In genomic region chr5:108502286-108502685, GRCm38 (mm10) we compare ENCODE assay signal across 23 mouse cellular contexts. TPM values are rescaled to one million over a fixed set of nuclear protein-coding genes. Genes with fewer than 3 reads are reported as not detected.
DNase-seq lines count a peak whose midpoint lies in the region; TF ChIP-seq lines count a peak whose summit lies in the region.
"Had no signal": no experiment of that assay in that cellular context is flagged by ENCODE, and none has a peak within 500 bp of the region (broad histone marks: within the 10 kb centered on the region; RNA-seq: fewer than 3 reads in every experiment).

No protein-coding gene starts in this region.

- intact Hi-C loops in heart, postnatal 10 days (cut with DNase I) = loop anchor here (5.0 kb wide), 1 partner anchor 65 kb away; no protein-coding TSS in a partner anchor

- no peaks in the 10 kb centered on the region for H3K4me1 ChIP-seq in liver, adult 2 months (ENCODE audit: control insufficient read depth, insufficient read depth, low read length)
- H3K4me1 ChIP-seq: embryonic facial prominence, embryonic 10.5 days; embryonic facial prominence, embryonic 12.5 days; forebrain, embryonic 13.5 days; forebrain, embryonic 15.5 days had no signal

- H3K27me3 ChIP-seq in liver, adult 2 months (ENCODE audit: control insufficient read depth, insufficient read depth, low read length) = no peaks in the 10 kb centered on the region
- H3K27me3 ChIP-seq: CH12.LX; embryonic facial prominence, embryonic 12.5 days; forebrain, embryonic 13.5 days; forebrain, embryonic 15.5 days; Patski had no signal

- peaks cover 55% of the 10 kb centered on the region for H3K36me3 ChIP-seq in liver, adult 2 months (ENCODE audit: control insufficient read depth, insufficient read depth, low read length)

- no peak overlapping the region for H3K4me3 ChIP-seq in liver, adult 2 months (ENCODE audit: insufficient read depth, low read depth, low read length)
- H3K4me3 ChIP-seq: embryonic facial prominence, embryonic 10.5 days; embryonic facial prominence, embryonic 12.5 days; forebrain, embryonic 13.5 days; forebrain, embryonic 15.5 days had no signal

- no peak for TF ChIP-seq CTCF in liver, adult 2 months (IDR thresholded peaks at IDR 0.05; ENCODE audit: low read depth, low read length)

- no peak overlapping the region for H3K9ac ChIP-seq in liver, adult 2 months (ENCODE audit: low read depth, low read length)
- H3K9ac ChIP-seq: embryonic facial prominence, embryonic 12.5 days; forebrain, embryonic 13.5 days; forebrain, embryonic 15.5 days; forebrain, postnatal 0 days had no signal

- no peak overlapping the region for H3K27ac ChIP-seq in liver, adult 2 months (replicated peaks; ENCODE audit: insufficient read depth, low read depth, low read length)
- H3K27ac ChIP-seq: embryonic facial prominence, embryonic 10.5 days; embryonic facial prominence, embryonic 12.5 days; forebrain, embryonic 13.5 days; forebrain, embryonic 15.5 days had no signal

- no peaks in the 10 kb centered on the region for H3K79me2 ChIP-seq in liver, adult 2 months (ENCODE audit: control insufficient read depth, insufficient read depth, low read length)

- WGBS in liver, adult 2 months = 74% methylated on average over 18 of the region's 18 CpGs

- peak; percentile 55 for DNase-seq in heart, adult 11 months
- DNase-seq in heart, postnatal 10 days = no peak
- peak; percentile 40 for DNase-seq in liver, adult 2 months (ENCODE audit: extremely low read depth, low read depth, low spot score)
- no peak for DNase-seq in liver
- DNase-seq in adrenal gland, adult 2 months = no peak
- DNase-seq: adrenal gland, adult 8-10 months; adrenal gland, postnatal 14 days; adrenal gland, postnatal 36 days; B cell, adult 2 months; cerebellum, adult 11-12 months; cerebellum, adult 2 months; cerebellum, adult 9-10 months; cerebellum, postnatal 10 days; cerebellum, postnatal 25 days; forebrain, postnatal 0 days had no signal

- TF ChIP-seq POLR2A in liver, adult 2 months (IDR thresholded peaks at IDR 0.05; ENCODE audit: extremely low read depth, insufficient read depth, low read length) = no peak

RNA-seq across cellular contexts. Expression of gene Pcgf3, which starts 41.3 kb away (rescaled TPM):
- 10 to 100 TPM; 46.2 to 54.8 TPM for total RNA-seq in heart, postnatal 10 days (2021)
- 11.4 and 13.3 TPM in 2 replicates for total RNA-seq in liver, adult 2 months (2014; rRNA removed)
- polyA plus RNA-seq in liver, adult 2 months (2012; rRNA removed) = 4.5 and 5.6 TPM in 2 replicates
- 10 to 100 TPM; 31.8 to 50.9 TPM for total RNA-seq in adrenal gland, adult 2 months (2021)
- polyA plus RNA-seq in adrenal gland, adult 2 months (2012; rRNA removed) = 5.2 and 8.4 TPM in 2 replicates

RNA-seq across cellular contexts. Expression of gene Cplx1, which starts 47.5 kb away (rescaled TPM):
- under 1 TPM in 1 of 2 experiments, not detected in 1; 0.38 TPM for total RNA-seq in heart, postnatal 10 days (2021)
- not detected in 2 replicates for total RNA-seq in liver, adult 2 months (2014; rRNA removed)
- polyA plus RNA-seq in liver, adult 2 months (2012; rRNA removed) = not detected in 2 replicates
- total RNA-seq in adrenal gland, adult 2 months (2021) = 1 to 10 TPM; 2.0 to 3.7 TPM
- 0.83 and 1.6 TPM in 2 replicates for polyA plus RNA-seq in adrenal gland, adult 2 months (2012; rRNA removed)
- total RNA-seq: CH12.LX had no signal
- polyA plus RNA-seq: CD4-positive, CD25-positive, alpha-beta regulatory T cell, adult 4 months; G1E; Patski had no signal

RNA-seq across cellular contexts. Expression of gene Mfsd7a, which starts 53.6 kb away (rescaled TPM):
- total RNA-seq in heart, postnatal 10 days (2021) = 1 to 10 TPM in 1 of 2 experiments, under 1 TPM in 1; 0.77 to 1.3 TPM
- 1.9 and 3.0 TPM in 2 replicates for total RNA-seq in liver, adult 2 months (2014; rRNA removed)
- polyA plus RNA-seq in liver, adult 2 months (2012; rRNA removed) = 2.6 and 4.7 TPM in 2 replicates
- total RNA-seq in adrenal gland, adult 2 months (2021) = 1 to 10 TPM; 1.0 TPM
- 3.0 TPM in 2 replicates for polyA plus RNA-seq in adrenal gland, adult 2 months (2012; rRNA removed)
- total RNA-seq: CH12.LX had no signal
- polyA plus RNA-seq: CD4-positive, CD25-positive, alpha-beta regulatory T cell, adult 4 months; G1E had no signal

Comparison
In these comparisons a context has a peak if more than half of its experiments do, and no peak if none do; other contexts are left out.
1. DNase-seq: peak in heart, adult 11 months (single experiment) and liver, adult 2 months (single experiment); none in heart, postnatal 10 days (0 of 2), liver (single experiment) and adrenal gland, adult 2 months (single experiment).